Mouse (Mus musculus) heart, postnatal 0 days (tissue): Measurements from ENCODE around the gene Atg16l2. TPM values are rescaled to one million over a fixed set of nuclear protein-coding genes. Genes with fewer than 3 reads are reported as not detected.

Experiments used
- ATAC-seq: fragments of 200-750 bp; cut with Nextera tagmentation; 2 replicates; pipeline ENCODE4 v1.8.0; 2017; ENCODE audit warnings: low read depth, moderate number of reproducible peaks, moderate library complexity; ENCODE audit not compliant: insufficient read depth
- DNase-seq: peaks from one replicate; pipeline ENCODE4 v3.0.0-alpha.2; 2016; ENCODE audit warnings: low spot score
- H3K27ac ChIP-seq: fragments of 300-500 bp; sonication (generic); 2 replicates; pipeline ENCODE4 v1.5.1; 2014; ENCODE audit warnings: low read depth, mild to moderate bottlenecking
- H3K27me3 ChIP-seq: fragments of 300-500 bp; sonication (generic); 2 replicates; pipeline ENCODE4 v1.6.1; 2014; ENCODE audit warnings: low read length, mixed read lengths; ENCODE audit not compliant: control insufficient read depth, insufficient read depth
- H3K36me3 ChIP-seq: fragments of 300-500 bp; sonication (generic); replicated peaks from 2 replicates; pipeline ENCODE4 v1.6.1; 2014; ENCODE audit warnings: low read length, mixed read lengths; ENCODE audit not compliant: control insufficient read depth, insufficient read depth
- H3K4me1 ChIP-seq: fragments of 300-500 bp; sonication (generic); 2 replicates; pipeline ENCODE4 v1.6.1; 2014; ENCODE audit warnings: antibody characterized with exemption; ENCODE audit not compliant: control insufficient read depth, insufficient read depth
- H3K4me2 ChIP-seq: fragments of 300-500 bp; sonication (generic); 2 replicates; pipeline ENCODE4 v1.6.1; 2014; ENCODE audit warnings: low read depth, mild to moderate bottlenecking, low read length, moderate library complexity
- H3K4me3 ChIP-seq: fragments of 300-500 bp; sonication (generic); 2 replicates; pipeline ENCODE4 v1.5.1; 2014; ENCODE audit warnings: low read depth, low read length
- H3K9ac ChIP-seq: fragments of 300-500 bp; sonication (generic); replicated peaks from 2 replicates; pipeline ENCODE4 v1.6.1; 2014; ENCODE audit warnings: low read depth, low read length, mixed read lengths
- H3K9me3 ChIP-seq: fragments of 300-500 bp; sonication (generic); replicated peaks from 2 replicates; pipeline ENCODE4 v1.6.1; 2016; ENCODE audit warnings: low read length; ENCODE audit not compliant: control insufficient read depth
- CTCF ChIP-seq: IDR thresholded peaks from 2 replicates; pipeline ENCODE4 v1.5.1; 2016; ENCODE audit warnings: antibody characterized with exemption, control low read depth, low read depth
- EP300 ChIP-seq: IDR thresholded peaks from 2 replicates; pipeline ENCODE4 v1.6.1; 2016; ENCODE audit warnings: antibody characterized with exemption, low read depth
- WGBS: fragments of 180-500 bp; shearing (Covaris S2); extraction: QIAGEN DNeasy Blood & Tissue Kit; methylation state at CpG from one replicate; pipeline ENCODE4 v1.1.7; 2014; 5-methylcytosine and 5-hydroxymethylcytosine counted together
- polyA plus RNA-seq: library from polyadenylated mRNA; unstranded; fragments of >200 nt; fragmentation: Nextera tagmentation; extraction: Ambion mirVana; gene quantifications from 2 replicates; pipeline ENCODE4 v1.2.1, GENCODE M21; 2015
- total RNA-seq: library from RNA; depleted of rRNA; stranded (reverse); fragments of >200 nt; gene quantifications from 2 replicates; pipeline ENCODE4 v1.2.3, GENCODE M21; 2014; ENCODE audit warnings: low replicate concordance

Atg16l2 gene
- total and polyA plus RNA-seq, 2 experiments from 2014 or later, result 15.9 to 67.1 TPM

GRCm38 (mm10) chr7:101249173-101249572 lies 52.9 kb downstream of the Atg16l2 start:
- Histone ChIP-seq H3K36me3 (peaks cover 39% of the 10 kb centered on the region), H3K27me3 (no peaks in the 10 kb centered on the region), H3K9me3 (no peaks in the 10 kb centered on the region), H3K4me3 (no peak overlapping the region), H3K9ac (no peak overlapping the region), H3K4me2 (no peak overlapping the region), H3K4me1 (no peaks in the 10 kb centered on the region), H3K27ac (no peak overlapping the region)
- no peak for ATAC-seq
- WGBS, result 80% methylated on average over 2 of the region's 2 CpGs
- TF ChIP-seq CTCF (no peak), EP300 (no peak)
- no peak for DNase-seq

GRCm38 (mm10) chr7:101248760-101249159 lies 53.3 kb downstream of the Atg16l2 start:
- DNase-seq (no peak), ATAC-seq (no peak)
- Histone ChIP-seq H3K9ac (no peak overlapping the region), H3K9me3 (no peaks in the 10 kb centered on the region), H3K4me2 (no peak overlapping the region), H3K4me1 (no peaks in the 10 kb centered on the region), H3K36me3 (peaks cover 41% of the 10 kb centered on the region), H3K27ac (no peak overlapping the region), H3K4me3 (no peak overlapping the region), H3K27me3 (no peaks in the 10 kb centered on the region)
- TF ChIP-seq CTCF, result no peak
- TF ChIP-seq EP300, result no peak
- 92% methylated on average over 4 of the region's 4 CpGs for WGBS

- Histone ChIP-seq H3K9ac (no peak overlapping the region), H3K4me2 (no peak overlapping the region), H3K27ac (no peak overlapping the region), H3K27me3 (no peaks in the 10 kb centered on the region), H3K36me3 (no peaks in the 10 kb centered on the region), H3K4me3 (no peak overlapping the region), H3K9me3 (no peaks in the 10 kb centered on the region), H3K4me1 (no peaks in the 10 kb centered on the region)
- DNase-seq, result no peak
- 77% methylated on average over 8 of the region's 8 CpGs for WGBS
- no peak for ATAC-seq
- no peak for TF ChIP-seq EP300
- TF ChIP-seq CTCF, result no peak
Observed at GRCm38 (mm10) chr7:101236712-101237473, 65.2 kb downstream of the Atg16l2 start.

GRCm38 (mm10) chr7:101232716-101233115 lies 69.3 kb downstream of the Atg16l2 start:
- Histone ChIP-seq H3K9ac (no peak overlapping the region), H3K27me3 (no peaks in the 10 kb centered on the region), H3K4me3 (no peak overlapping the region), H3K36me3 (no peaks in the 10 kb centered on the region), H3K4me1 (no peaks in the 10 kb centered on the region), H3K4me2 (no peak overlapping the region), H3K9me3 (no peaks in the 10 kb centered on the region), H3K27ac (no peak overlapping the region)
- DNase-seq (no peak), ATAC-seq (no peak)
- WGBS, result 82% methylated on average over 3 of the region's 3 CpGs
- TF ChIP-seq CTCF, result no peak
- no peak for TF ChIP-seq EP300

- Histone ChIP-seq H3K27me3 (no peaks in the 10 kb centered on the region), H3K9ac (no peak overlapping the region), H3K27ac (no peak overlapping the region), H3K9me3 (no peaks in the 10 kb centered on the region), H3K36me3 (no peaks in the 10 kb centered on the region), H3K4me2 (no peak overlapping the region), H3K4me1 (no peaks in the 10 kb centered on the region), H3K4me3 (no peak overlapping the region)
- WGBS, result 39% methylated on average over 1 of the region's 2 CpGs
- no peak for ATAC-seq
- TF ChIP-seq CTCF, result peak; percentile 61
- no peak for TF ChIP-seq EP300
- DNase-seq, result peak; percentile 41
Observed at GRCm38 (mm10) chr7:101231458-101231857, 70.6 kb downstream of the Atg16l2 start.

- no peaks in the 10 kb centered on the region for H3K27me3 ChIP-seq
- H3K27ac ChIP-seq, result no peak overlapping the region
- TF ChIP-seq CTCF, result no peak
- no peak for TF ChIP-seq EP300
- no peaks in the 10 kb centered on the region for H3K36me3 ChIP-seq
- H3K4me2 ChIP-seq, result no peak overlapping the region
- no peak for DNase-seq
- WGBS, result 75% methylated on average over 1 of the region's 1 CpGs
- H3K9ac ChIP-seq, result no peak overlapping the region
- no peak for ATAC-seq
- no peaks in the 10 kb centered on the region for H3K4me1 ChIP-seq
- no peaks in the 10 kb centered on the region for H3K9me3 ChIP-seq
- H3K4me3 ChIP-seq, result no peak overlapping the region
Observed at GRCm38 (mm10) chr7:101229336-101229735, 72.7 kb downstream of the Atg16l2 start.
